Mouse (Mus musculus) hindlimb bud, embryonic 11.5 days (tissue): ENCODE data around the gene Rpia.

Experiments used
- DNase-seq: peaks from one replicate; pipeline ENCODE4 v3.0.0-alpha.2; 2012; ENCODE audit warnings: low read depth, low spot score; ENCODE audit errors: extremely low spot score

The Rpia gene

GRCm38 (mm10) chr6:70805820-70806513 lies 13.9 kb upstream of the Rpia start:
- DNase-seq, result no peak

DNA sequence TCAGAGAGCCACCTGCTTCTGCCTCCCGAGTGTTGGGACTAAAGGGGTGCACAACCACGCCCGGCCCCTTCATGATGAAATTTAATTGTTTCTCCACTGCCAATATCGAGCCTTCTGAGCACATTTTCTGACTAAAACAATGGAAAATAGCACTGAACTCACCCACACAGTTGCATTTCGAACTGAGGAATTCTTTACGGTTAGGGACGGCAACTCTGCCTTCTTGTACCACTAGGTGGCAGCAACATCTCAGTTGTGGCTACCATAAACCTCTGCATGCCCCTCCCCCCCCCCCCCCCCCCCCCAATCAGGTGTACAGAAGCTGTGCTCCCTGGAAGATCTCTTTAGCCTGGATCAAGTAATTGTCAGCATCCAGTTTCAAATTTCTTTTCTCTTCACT lies 13.2 kb upstream of the Rpia start:
- DNase-seq, result no peak

- DNase-seq, result no peak
These were observed 12.6 kb upstream of the Rpia start for GRCm38 (mm10) chr6:70804632-70805031.

DNA sequence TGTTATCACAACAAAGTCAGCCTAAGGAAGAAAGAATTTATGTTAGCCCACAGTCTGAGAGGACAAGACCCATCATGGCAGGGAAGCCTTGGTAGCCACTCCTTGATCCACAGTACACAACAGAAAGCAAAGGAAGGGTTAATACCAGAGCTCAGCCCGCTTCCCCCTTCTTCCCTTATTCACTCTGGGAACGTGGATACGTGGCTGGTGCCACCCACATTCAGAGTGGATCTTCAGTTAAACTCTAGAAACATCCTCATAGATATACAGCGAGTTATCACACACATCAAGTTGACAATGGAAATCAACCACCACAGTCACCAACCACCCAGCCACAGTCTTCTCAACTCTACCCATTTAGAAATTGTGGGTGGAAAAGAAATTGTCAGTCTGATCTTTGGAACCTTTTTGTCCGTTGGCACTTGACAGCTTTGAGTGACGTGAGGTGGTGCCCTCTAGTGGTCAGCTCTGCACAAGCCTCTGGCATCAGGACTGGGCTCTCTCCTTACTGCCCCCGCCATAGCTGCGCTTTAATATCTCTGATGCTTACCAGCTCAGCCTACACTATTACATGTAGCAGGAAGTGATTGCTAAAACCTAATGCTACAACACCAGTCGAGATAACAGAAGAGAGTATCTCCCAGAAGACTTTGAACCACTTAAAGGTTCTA lies 5.7 kb upstream of the Rpia start:
- no peak for DNase-seq

GRCm38 (mm10) chr6:70796940-70797339 lies 4.9 kb upstream of the Rpia start:
- DNase-seq, result no peak

DNA sequence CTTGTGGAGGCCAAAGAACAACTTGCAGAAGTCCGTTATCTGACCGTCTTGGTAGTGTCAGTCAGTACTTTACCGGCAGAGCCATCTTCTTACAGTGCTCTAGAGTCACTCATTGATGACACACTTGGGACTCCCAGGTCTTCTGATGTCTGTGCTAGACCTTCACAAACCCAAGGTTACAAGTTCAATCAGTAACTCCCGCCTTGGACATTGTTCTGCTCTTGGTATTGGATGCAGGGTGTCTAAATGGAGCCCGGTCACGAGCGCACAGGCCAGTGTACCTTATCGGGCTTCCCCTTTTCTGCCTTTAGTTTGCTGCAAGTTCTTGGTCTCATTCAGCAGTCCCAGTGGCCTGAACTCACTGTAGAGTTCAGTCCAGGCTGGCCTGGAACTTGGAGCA lies 612 bp upstream of the Rpia start:
- DNase-seq, result no peak

DNA sequence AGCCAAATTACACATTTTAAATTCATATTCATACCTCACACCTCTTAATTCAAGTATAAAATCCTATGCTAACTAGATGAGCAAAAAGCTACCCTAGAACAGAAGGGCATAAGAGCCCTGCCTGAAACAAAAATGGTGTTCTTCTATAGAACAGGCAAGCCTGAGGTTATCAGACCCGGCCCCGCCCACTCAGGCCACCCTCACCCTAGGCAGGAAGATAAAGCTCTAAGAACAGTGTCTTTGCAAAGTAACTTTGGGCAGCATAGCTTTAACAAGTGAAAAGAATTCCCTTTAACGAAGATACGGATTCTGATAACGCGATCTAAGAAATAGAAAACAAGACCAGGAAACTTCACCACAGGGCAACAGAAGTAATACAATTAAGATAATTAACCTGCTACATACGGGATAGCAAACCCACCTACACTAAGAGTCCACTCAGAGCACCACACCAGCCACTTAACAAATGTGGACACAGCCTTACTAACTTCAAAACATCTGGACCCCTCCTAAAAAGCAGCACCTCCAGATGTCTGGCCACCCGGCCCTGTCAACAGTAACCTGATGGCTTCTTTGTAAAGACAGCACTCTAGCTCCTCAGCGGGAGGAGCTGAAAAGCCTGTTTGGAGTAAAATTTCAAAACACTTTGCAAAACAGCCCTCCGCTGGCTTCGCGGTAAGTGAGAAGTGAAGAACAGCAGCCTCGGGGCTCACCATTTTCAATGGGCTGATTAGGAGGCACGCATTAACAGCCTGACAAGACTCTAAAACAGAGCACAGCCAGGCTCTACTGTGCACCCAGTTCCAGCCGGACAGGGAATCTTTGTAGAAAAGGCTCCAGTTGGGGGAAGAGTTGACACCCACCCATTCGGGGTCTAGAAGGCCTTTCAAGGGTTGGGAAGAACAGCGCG lies 925 bp downstream of the Rpia start:
- no peak for DNase-seq

- DNase-seq, result no peak
These were observed 1.9 kb downstream of the Rpia start for GRCm38 (mm10) chr6:70790034-70790650.

DNA sequence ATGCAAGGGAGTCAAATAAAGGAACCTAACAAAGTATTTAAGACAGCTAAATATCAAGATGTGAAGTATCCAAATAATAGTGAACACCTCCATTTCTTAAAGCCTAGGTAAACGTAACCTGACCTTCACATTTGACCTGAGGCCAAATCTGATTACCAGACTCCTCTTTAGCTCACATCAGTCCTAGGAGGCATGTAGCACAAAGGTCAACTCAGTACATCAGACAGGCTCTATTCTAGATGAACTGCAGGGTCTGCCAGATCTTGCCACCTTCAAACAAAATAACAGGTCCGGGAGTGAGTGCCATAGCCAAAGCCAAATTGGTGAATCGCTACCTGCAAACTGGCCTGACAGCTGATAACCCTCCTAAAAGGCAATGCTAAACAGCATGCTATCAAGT lies 2.9 kb downstream of the Rpia start:
- no peak for DNase-seq

- DNase-seq, result no peak
These were observed 4.5 kb downstream of the Rpia start for GRCm38 (mm10) chr6:70787524-70787923.

DNA sequence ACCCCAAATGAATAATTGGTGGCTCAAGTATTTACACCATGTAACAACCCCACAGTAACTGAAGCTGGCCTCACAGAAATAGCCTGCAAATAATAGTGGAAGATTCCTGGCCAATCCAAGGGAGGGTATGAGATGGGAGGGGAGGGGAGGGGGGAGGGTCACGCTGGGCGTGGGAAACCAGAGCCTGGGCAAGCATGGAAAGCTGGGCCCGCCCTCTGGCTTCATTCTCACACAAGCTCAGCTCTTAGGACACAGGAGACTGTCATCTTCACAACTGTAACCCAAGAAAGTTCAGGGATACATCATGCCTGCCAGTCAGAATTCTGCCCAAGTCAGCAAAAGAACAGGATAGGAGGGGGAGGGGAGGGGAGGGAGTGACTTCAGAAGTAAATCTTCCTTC lies 6.2 kb downstream of the Rpia start:
- DNase-seq, result no peak

DNA sequence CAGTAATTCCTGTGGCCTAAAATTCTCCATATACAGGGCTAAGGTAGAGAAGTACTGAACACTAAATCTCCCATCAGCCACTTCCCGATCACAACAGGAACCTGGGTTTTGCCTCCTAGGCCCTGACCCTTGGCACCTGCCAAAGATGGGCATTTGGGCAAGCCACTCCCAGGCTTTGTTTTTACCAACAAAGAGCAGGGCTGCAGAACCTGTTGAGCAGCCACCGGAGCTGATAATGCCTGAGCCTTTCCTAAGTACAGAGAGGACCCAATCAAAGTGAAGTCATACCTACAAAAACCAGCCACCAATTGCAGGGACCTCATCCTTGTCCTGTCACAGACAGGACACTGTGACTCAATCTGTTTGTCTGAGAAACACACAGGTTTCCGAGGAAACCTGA lies 7.2 kb downstream of the Rpia start:
- DNase-seq, result no peak

DNA sequence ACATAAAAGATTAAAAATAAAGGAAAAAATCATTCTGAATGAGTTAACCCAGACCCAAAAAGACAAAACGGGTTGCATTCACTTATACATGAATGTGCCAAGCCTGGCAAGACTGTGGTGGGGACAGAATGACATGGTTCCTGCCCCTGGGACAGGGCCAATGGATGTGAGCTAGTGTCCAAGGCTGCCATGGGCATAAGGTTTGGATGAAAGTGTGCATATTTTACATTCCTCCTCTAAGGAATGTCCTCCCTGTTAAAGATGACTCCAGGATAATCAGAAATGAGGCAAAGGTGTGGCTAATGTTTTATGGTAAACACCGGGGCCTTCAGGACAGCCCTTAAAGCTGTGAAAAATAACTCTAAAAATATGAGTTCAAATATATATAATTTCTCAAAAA lies 10.7 kb downstream of the Rpia start:
- no peak for DNase-seq

DNA sequence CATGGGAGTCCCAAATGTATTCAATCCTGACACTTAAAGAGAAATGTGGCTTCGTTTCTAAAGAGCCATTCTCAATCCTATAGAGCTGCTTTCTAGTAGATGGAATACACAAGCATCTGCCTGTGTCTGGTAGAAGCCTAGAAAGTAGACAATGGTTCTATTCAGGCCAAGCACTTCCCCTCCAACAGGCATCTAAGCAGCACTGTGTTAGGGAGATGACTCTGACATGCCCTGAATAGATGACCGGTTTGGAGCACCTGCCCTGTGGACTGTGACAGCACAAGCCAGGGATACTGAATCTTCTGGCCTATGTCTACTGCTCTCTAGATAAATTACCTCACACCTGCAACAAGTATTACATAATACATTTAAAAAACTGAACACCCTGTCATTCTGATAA lies 17.7 kb downstream of the Rpia start:
- DNase-seq, result no peak

DNA sequence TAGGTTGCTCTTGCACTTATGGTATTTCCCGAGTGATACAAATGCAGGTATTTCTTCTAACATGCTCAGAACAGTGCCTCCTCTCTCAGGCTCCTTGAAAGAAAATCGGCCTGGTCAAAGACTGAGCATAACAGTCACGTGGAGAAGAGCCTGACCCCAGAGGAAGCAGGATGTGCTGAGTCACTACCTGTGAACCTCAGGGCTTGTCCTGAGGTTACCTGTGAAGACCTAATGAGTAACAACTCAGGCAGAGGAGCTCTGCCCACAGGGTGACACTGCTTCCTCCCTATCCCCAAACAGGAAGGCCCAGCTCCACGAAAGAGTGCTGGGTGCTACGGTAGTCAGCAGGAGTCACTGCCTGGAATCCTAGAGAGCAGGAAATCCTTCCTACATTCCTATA lies 18.3 kb downstream of the Rpia start:
- no peak for DNase-seq

- DNase-seq, result peak; percentile 66
These were observed 23.3 kb downstream of the Rpia start for GRCm38 (mm10) chr6:70768769-70769168.

DNA sequence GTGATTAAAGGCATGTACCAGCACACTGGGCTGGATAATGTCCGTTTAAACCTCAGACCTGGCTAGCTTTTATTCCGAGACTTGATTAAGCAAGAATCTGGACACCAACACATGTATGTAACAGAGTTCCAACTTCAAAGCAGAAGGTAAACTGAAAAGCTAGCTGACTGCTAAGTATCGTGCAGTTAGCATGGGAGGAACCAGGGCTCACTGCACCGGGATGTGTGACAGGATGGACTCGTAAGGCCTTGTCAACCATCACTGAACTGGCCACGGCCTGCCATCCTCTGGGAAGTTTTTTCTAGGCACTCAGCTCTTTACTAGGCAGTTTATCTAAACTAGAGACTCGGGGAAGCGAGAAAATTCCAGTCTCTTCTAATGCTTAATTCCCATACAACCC lies 27.0 kb downstream of the Rpia start:
- DNase-seq, result no peak

DNA sequence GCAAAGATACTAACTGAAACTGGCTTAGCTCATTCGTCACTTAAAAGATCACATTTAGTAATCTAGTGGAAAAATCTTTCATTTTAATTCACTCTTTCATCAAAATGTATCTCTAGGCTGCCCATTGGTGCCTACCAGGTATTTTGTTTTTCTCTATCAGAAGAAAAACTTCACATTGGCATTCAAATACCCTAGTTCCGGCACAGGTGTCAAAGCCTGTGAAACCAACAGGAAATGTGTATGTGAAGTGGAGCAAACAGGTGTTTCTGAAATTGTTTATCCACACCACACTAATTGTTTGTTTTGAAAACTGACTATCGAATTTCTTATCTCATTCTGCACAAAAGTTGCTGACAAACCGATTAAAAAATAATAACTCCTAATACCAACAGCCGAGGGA lies 27.5 kb downstream of the Rpia start:
- DNase-seq, result no peak

DNA sequence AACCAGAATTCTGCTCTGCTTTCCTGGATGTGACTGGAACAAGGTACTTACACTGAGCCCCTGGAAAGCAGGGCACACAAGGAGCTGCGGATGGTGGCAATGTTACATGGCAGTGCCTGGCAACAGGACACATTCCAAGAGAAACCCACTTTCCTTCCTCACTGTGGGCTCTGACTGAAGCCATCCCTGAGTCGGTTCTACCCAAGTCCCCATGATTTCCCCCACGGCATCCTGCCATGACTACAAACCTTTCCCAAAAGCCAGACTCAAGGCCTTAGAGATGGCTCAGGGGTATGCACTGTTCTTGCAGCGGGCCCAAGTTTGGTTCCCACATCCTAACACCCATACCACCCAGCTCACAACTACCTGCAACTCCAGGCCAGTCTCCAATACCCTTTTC lies 28.2 kb downstream of the Rpia start:
- DNase-seq, result no peak

DNA sequence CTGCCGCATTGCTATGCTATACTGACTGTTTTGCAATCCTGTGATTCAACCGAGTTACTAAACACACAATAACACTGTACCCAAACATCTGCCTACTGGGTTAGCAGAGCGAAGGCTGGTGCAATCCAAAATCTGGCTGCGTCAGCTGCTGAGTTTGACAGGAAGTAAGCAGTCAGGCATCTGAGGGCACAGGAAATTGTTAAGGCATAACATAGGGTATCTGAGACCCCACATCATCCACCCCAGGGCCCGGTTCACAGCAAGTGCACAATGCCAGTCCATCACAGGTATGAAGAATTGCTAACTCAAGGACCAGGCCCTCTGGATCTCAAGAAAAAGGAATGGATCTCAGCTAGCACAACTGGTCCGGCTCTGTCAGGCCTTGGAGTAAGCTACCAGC lies 29.4 kb downstream of the Rpia start:
- no peak for DNase-seq

- no peak for DNase-seq
These were observed 31.1 kb downstream of the Rpia start for GRCm38 (mm10) chr6:70760951-70761350.
